Mouse (Mus musculus) right cerebral cortex, postnatal 4 days (tissue): ENCODE measurements around the gene Cnp.
"Not testable (repeated sequence)": the region's sequence is repeated elsewhere in the genome, so short reads cannot be mapped to it uniquely, and the experiment has no call there.

Source experiments
- DNase-seq: peaks from one replicate; pipeline ENCODE4 v3.0.0-alpha.2; 2022

Cnp gene

GRCm38 (mm10) chr11:100592346-100593046 lies 17.8 kb downstream of the Cnp start:
- DNase-seq, result no peak

DNA sequence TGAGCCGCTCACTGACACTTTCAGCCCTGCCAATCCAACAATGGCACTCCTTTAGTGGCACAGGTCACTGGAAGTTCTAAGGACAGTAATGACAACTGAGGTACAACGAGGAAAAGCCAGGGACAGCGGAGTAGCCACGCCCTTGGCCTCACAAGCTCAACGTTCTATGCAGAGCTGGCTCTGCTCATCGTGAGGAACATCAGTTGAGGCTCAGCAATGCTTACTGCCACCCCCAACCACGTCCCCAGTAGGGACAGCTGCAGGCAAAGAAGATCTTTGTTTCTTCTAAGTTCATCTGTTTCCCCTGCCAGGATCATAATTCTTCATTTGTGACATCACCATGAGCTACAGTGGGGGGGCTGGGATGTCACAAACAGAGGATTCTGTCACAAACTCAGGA lies 19.9 kb downstream of the Cnp start:
- no peak for DNase-seq

- DNase-seq, result no peak
Measured at GRCm38 (mm10) chr11:100595533-100595932, 20.8 kb downstream of the Cnp start.

DNA sequence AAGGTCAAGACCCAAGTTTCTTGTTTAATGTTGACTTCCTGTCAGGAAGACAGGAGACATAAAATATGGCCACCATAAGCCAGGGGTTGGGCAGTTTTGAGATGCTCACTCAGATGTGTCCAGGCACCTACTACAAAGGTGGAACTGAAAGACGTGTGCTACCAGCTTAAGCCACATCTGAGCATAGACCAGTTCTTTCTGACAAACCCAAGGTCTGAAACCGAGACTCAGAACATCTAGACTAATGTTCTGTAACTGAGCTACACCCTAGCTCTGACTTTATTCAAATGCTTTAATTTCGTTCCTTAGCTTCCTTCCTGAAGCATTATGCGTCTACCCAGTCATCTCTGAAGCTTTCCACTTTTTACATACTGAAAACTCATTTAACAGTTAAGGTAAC lies 23.4 kb downstream of the Cnp start:
- no peak for DNase-seq

GRCm38 (mm10) chr11:100601372-100601771 lies 26.7 kb downstream of the Cnp start:
- no peak for DNase-seq

- DNase-seq, result no peak
Measured at GRCm38 (mm10) chr11:100603155-100603554, 28.5 kb downstream of the Cnp start.

DNA sequence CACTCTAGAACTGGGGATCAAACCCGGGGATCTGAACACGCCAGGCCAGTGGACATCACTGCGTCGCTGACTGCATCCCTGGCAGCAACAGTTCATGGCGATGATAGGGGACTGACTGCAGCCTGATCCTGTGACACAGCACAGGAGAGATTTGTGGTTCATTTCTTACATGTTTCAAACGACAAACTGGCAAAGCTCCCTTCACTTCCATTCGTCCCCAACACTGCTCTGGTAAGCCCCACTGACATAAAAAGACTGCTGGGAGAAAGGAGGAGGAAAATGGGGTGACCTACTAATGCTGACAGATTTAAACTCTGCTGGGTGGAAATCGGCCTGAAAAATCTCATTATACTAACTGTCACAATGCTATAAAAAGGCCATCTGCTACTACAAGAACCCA lies 29.1 kb downstream of the Cnp start:
- DNase-seq, result no peak

GRCm38 (mm10) chr11:100604321-100605005 lies 29.8 kb downstream of the Cnp start:
- no peak for DNase-seq

DNA sequence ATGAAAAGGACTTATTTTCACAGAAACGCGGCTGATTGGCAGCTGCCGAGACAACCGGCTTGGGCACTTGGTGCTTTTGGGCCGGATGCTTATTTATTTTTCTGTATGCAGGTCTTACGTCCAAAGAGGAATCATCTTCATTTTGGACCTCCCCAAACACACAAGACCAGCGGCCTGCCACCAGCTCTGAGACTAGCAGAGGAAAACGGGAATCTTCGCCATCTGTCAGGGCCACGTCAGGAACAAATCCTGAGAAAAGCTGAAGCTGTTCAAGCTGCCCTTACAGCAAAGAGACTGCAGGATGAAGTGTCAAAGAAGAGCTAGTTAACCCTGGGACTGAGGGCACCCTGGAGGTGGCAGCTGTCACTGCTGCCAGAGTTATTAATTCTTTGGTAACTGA lies 30.7 kb downstream of the Cnp start:
- DNase-seq, result no peak

GRCm38 (mm10) chr11:100607121-100607520 lies 32.4 kb downstream of the Cnp start:
- DNase-seq, result no peak

DNA sequence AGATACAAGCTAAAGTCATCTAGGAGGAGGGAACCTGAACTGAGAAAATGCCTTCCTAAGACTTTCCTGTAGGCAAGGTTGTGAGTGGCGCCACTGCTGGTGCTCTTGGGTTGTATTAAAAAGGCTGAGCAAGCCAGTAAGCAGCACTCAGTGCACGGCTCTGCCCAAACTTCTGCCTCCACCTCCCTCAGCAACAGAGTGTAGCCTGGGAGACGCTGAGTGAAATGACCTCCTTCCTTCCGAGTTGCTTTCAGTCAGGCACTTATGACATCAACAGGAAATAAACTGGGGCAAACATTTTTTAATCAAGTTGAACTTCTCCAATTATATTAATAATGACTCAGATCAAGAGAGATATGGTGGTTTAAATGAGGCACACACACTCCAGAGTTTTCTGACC lies 34.1 kb downstream of the Cnp start:
- DNase-seq, result no peak

- DNase-seq, result no peak
Measured at GRCm38 (mm10) chr11:100609355-100609996, 34.8 kb downstream of the Cnp start.

- DNase-seq, result no peak
Measured at GRCm38 (mm10) chr11:100609997-100610680, 35.4 kb downstream of the Cnp start.

GRCm38 (mm10) chr11:100611627-100612026 lies 36.9 kb downstream of the Cnp start:
- DNase-seq, result no peak

- no peak for DNase-seq
Measured at GRCm38 (mm10) chr11:100613241-100613640, 38.5 kb downstream of the Cnp start.

DNA sequence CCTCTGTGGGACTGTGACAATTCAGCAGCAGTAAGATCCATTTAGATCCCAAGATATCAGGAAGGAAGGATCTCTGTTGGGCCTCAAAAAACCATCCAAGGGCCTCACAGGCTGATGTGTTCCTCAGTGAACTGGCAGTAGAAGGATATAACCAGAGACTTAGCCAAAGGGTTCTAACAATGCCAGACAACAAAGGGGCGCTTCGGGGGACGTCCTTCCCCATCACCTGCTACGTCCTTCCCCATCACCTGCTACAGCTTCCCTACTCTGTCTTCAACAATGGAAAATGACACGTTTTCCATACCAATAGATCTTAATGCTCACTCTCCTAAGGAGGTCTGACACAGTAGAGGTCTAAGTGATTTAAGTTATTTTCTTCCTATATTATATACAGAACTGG lies 41.6 kb downstream of the Cnp start:
- DNase-seq, result no peak

GRCm38 (mm10) chr11:100616836-100617235 lies 42.1 kb downstream of the Cnp start:
- DNase-seq, result not testable (repeated sequence)

- DNase-seq, result no peak
Measured at GRCm38 (mm10) chr11:100617480-100617879, 42.8 kb downstream of the Cnp start.

- peak; percentile 64 for DNase-seq
Measured at GRCm38 (mm10) chr11:100618761-100619484, 44.2 kb downstream of the Cnp start, which contains the start of gene Nkiras2. Nkiras2 (plus strand) TSS chr11:100619244.

- peak; percentile 99 for DNase-seq
Measured at GRCm38 (mm10) chr11:100619485-100619975, 44.8 kb downstream of the Cnp start.

- DNase-seq, result peak; percentile 47
Measured at GRCm38 (mm10) chr11:100619982-100620381, 45.3 kb downstream of the Cnp start, which contains the start of gene Dnajc7. Dnajc7 (minus strand) TSS chr11:100620168.

DNA sequence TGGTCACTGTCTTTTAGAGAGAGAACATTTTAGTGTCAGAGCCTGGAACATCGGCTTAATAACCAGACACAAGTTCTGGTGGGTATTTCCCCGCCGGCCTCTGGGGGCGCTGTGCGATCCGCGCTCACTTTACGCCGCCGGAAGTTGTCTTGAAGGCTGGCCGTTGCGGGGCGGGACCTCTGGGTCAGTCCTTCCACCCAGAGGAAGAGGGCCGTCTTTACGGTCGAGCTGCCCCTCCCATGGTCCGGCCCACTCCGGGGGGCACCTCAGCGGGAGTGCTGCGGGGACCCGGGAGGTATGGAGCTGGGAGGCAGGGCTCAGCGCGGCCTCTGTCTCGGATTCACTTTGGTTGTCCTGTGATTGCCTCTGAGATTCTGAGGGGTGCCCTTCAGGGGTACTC lies 48.0 kb downstream of the Cnp start:
- DNase-seq, result peak; percentile 95
